Mouse (Mus musculus) CH12.LX (cell line): ENCODE data around the gene Ikzf4. TPM values are rescaled to one million over a fixed set of nuclear protein-coding genes. Genes with fewer than 3 reads are reported as not detected.

Source experiments
- DNase-seq: peaks from one replicate; pipeline ENCODE4 v3.0.0-alpha.2; 2013; ENCODE audit errors: extremely low read depth
- H3K27ac ChIP-seq: 2 replicates; pipeline ENCODE4 v1.5.1; 2012; ENCODE audit warnings: low read depth, mild to moderate bottlenecking, control low read depth, moderate library complexity; ENCODE audit not compliant: insufficient read depth
- H3K27me3 ChIP-seq: replicated peaks from 2 replicates; pipeline ENCODE3; 2012; ENCODE audit warnings: inconsistent platforms
- H3K36me3 ChIP-seq, 2 experiments: replicated peaks in 1 of 2; 2 replicates each; pipeline versions ENCODE3 to v1.6.1; 2012; ENCODE audit warnings: inconsistent platforms in 1 of 2, low read length in 1 of 2, mild to moderate bottlenecking in 1 of 2, mixed read lengths in 1 of 2, moderate library complexity in 1 of 2; ENCODE audit not compliant: control insufficient read depth in 1 of 2, insufficient read depth in 1 of 2
- H3K4me1 ChIP-seq, 2 experiments: 2 replicates each; pipeline ENCODE4 v1.6.1; 2012; ENCODE audit warnings: inconsistent platforms in 1 of 2, moderate library complexity in 1 of 2; ENCODE audit not compliant: insufficient read depth in 2 of 2, control insufficient read depth in 1 of 2
- H3K4me2 ChIP-seq: 2 replicates; pipeline ENCODE4 v1.6.1; 2012; ENCODE audit warnings: low read depth, mild to moderate bottlenecking, control low read depth; ENCODE audit not compliant: poor library complexity, insufficient read depth, severe bottlenecking
- H3K4me3 ChIP-seq, 3 experiments: fragments of 150-350 bp in 1 of 3; sonication (generic) in 1 of 3; replicated peaks in 1 of 3; 2 replicates each; pipeline versions ENCODE3 to v1.5.1; 2011 to 2012; ENCODE audit warnings: low read depth in 2 of 3, low read length in 2 of 3, mild to moderate bottlenecking in 2 of 3, moderate library complexity in 2 of 3, control low read depth in 1 of 3, improper control_type of control experiment in 1 of 3, inconsistent platforms in 1 of 3, mixed read lengths in 1 of 3; ENCODE audit not compliant: poor library complexity in 1 of 3
- H3K79me2 ChIP-seq: replicated peaks from 2 replicates; pipeline ENCODE4 v1.6.1; 2012; ENCODE audit warnings: mild to moderate bottlenecking, moderate library complexity; ENCODE audit not compliant: control insufficient read depth, poor library complexity, insufficient read depth, severe bottlenecking; ENCODE audit errors: extremely low read depth
- H3K9ac ChIP-seq: 2 replicates; pipeline ENCODE4 v1.6.1; 2012; ENCODE audit warnings: low read depth, mild to moderate bottlenecking, control low read depth, moderate library complexity; ENCODE audit not compliant: insufficient read depth
- H3K9me3 ChIP-seq: replicated peaks from 2 replicates; pipeline ENCODE3; 2012; ENCODE audit warnings: low read length, inconsistent platforms, mixed read lengths
- BHLHE40 ChIP-seq: IDR thresholded peaks from 2 replicates; pipeline ENCODE4 v1.6.1; 2011; ENCODE audit warnings: mild to moderate bottlenecking, low read depth, low read length, improper control_type of control experiment
- CHD1 ChIP-seq: IDR thresholded peaks from 2 replicates; pipeline ENCODE4 v1.6.1; 2012; ENCODE audit warnings: low read depth, low read length, improper control_type of control experiment, inconsistent platforms
- CHD2 ChIP-seq: IDR thresholded peaks from 2 replicates; pipeline ENCODE4 v1.6.1; 2011; ENCODE audit warnings: low read length, improper control_type of control experiment
- E2F4 ChIP-seq: IDR thresholded peaks from 2 replicates; pipeline ENCODE4 v1.6.1; 2011; ENCODE audit warnings: low read depth, low read length, improper control_type of control experiment; ENCODE audit not compliant: insufficient replicate concordance
- ELF1 ChIP-seq: IDR thresholded peaks from 2 replicates; pipeline ENCODE4 v1.6.1; 2014; ENCODE audit warnings: low read depth, mild to moderate bottlenecking, inconsistent platforms, low read length, improper control_type of control experiment
- EP300 ChIP-seq: IDR thresholded peaks from 2 replicates; pipeline ENCODE4 v1.6.1; 2011; ENCODE audit warnings: low read length, improper control_type of control experiment
- ETS1 ChIP-seq: conservative IDR thresholded peaks from 2 replicates; pipeline ENCODE4 v1.6.1; 2012; ENCODE audit warnings: low read depth, mild to moderate bottlenecking, inconsistent platforms, low read length, improper control_type of control experiment, moderate library complexity
- GABPA ChIP-seq: IDR thresholded peaks from 2 replicates; pipeline ENCODE4 v1.6.1; 2012; ENCODE audit warnings: low read depth, low read length, improper control_type of control experiment, inconsistent platforms; ENCODE audit not compliant: insufficient replicate concordance
- HCFC1 ChIP-seq: IDR thresholded peaks from 2 replicates; pipeline ENCODE4 v1.6.1; 2012; ENCODE audit warnings: low read depth, mild to moderate bottlenecking, inconsistent platforms, low read length, improper control_type of control experiment
- IRF4 ChIP-seq: IDR thresholded peaks from 2 replicates; pipeline ENCODE4 v1.6.1; 2014; ENCODE audit warnings: low read depth, mild to moderate bottlenecking, inconsistent platforms, low read length, improper control_type of control experiment
- JUN ChIP-seq: IDR thresholded peaks from 2 replicates; pipeline ENCODE4 v1.6.1; 2011; ENCODE audit warnings: low read depth, mild to moderate bottlenecking, low read length, improper control_type of control experiment, moderate library complexity; ENCODE audit not compliant: insufficient read depth
- JUND ChIP-seq: conservative IDR thresholded peaks from 2 replicates; pipeline ENCODE4 v1.6.1; 2011; ENCODE audit warnings: low read depth, low read length, improper control_type of control experiment
- KAT2A ChIP-seq: IDR thresholded peaks from 2 replicates; pipeline ENCODE4 v1.6.1; 2012; ENCODE audit warnings: low read length, improper control_type of control experiment, inconsistent platforms; ENCODE audit not compliant: insufficient replicate concordance
- MAX ChIP-seq: IDR thresholded peaks from 2 replicates; pipeline ENCODE4 v1.6.1; 2011; ENCODE audit warnings: low read length, improper control_type of control experiment
- MAZ ChIP-seq: IDR thresholded peaks from 2 replicates; pipeline ENCODE4 v1.6.1; 2012; ENCODE audit warnings: low read depth, mild to moderate bottlenecking, inconsistent platforms, low read length, improper control_type of control experiment, moderate library complexity
- MEF2A ChIP-seq: IDR thresholded peaks from 2 replicates; pipeline ENCODE4 v1.6.1; 2014; ENCODE audit warnings: low read depth, mild to moderate bottlenecking, inconsistent platforms, low read length, improper control_type of control experiment, borderline replicate concordance
- MXI1 ChIP-seq: IDR thresholded peaks from 2 replicates; pipeline ENCODE4 v1.6.1; 2011; ENCODE audit warnings: mild to moderate bottlenecking, low read depth, low read length, improper control_type of control experiment
- MYC ChIP-seq: IDR thresholded peaks from 2 replicates; pipeline ENCODE4 v1.6.1; 2011; ENCODE audit warnings: low read depth, mild to moderate bottlenecking, improper control_type of control experiment, low read length
- POLR2A ChIP-seq: IDR thresholded peaks from 2 replicates; pipeline ENCODE4 v1.6.1; 2011; ENCODE audit warnings: low read depth, mild to moderate bottlenecking, improper control_type of control experiment, low read length
- POLR2AphosphoS2 ChIP-seq: IDR thresholded peaks from 2 replicates; pipeline ENCODE4 v1.6.1; 2011; ENCODE audit warnings: low read depth, low read length, improper control_type of control experiment
- RAD21 ChIP-seq: IDR thresholded peaks from 2 replicates; pipeline ENCODE4 v1.6.1; 2011; ENCODE audit warnings: low read depth, mild to moderate bottlenecking, low read length, improper control_type of control experiment, moderate library complexity
- RCOR1 ChIP-seq: conservative IDR thresholded peaks from 2 replicates; pipeline ENCODE4 v1.6.1; 2012; ENCODE audit warnings: low read depth, mild to moderate bottlenecking, inconsistent platforms, low read length, improper control_type of control experiment
- SIN3A ChIP-seq: IDR thresholded peaks from 2 replicates; pipeline ENCODE4 v1.6.1; 2012; ENCODE audit warnings: low read length, improper control_type of control experiment, inconsistent platforms
- SMC3 ChIP-seq: IDR thresholded peaks from 2 replicates; pipeline ENCODE4 v1.6.1; 2011; ENCODE audit warnings: low read depth, low read length, improper control_type of control experiment
- TCF12 ChIP-seq: IDR thresholded peaks from 2 replicates; pipeline ENCODE4 v1.6.1; 2014; ENCODE audit warnings: low read depth, mild to moderate bottlenecking, inconsistent platforms, low read length, improper control_type of control experiment
- UBTF ChIP-seq: IDR thresholded peaks from 2 replicates; pipeline ENCODE4 v1.6.1; 2012; ENCODE audit warnings: low read depth, mild to moderate bottlenecking, inconsistent platforms, low read length, improper control_type of control experiment, moderate library complexity
- USF1 ChIP-seq: IDR thresholded peaks from 2 replicates; pipeline ENCODE4 v1.6.1; 2014; ENCODE audit warnings: low read depth, mild to moderate bottlenecking, inconsistent platforms, low read length, improper control_type of control experiment
- USF2 ChIP-seq: conservative IDR thresholded peaks from 2 replicates; pipeline ENCODE4 v1.6.1; 2011; ENCODE audit warnings: low read depth, low read length, improper control_type of control experiment
- ZC3H11A ChIP-seq: IDR thresholded peaks from 2 replicates; pipeline ENCODE4 v1.6.1; 2012; ENCODE audit warnings: low read depth, mild to moderate bottlenecking, inconsistent platforms, low read length, improper control_type of control experiment
- ZMIZ1 ChIP-seq: IDR thresholded peaks from 2 replicates; pipeline ENCODE4 v1.6.1; 2012; ENCODE audit warnings: low read depth, mild to moderate bottlenecking, inconsistent platforms, low read length, improper control_type of control experiment
- ZNF384 ChIP-seq: IDR thresholded peaks from 2 replicates; pipeline ENCODE4 v1.6.1; 2012; ENCODE audit warnings: low read depth, low read length, improper control_type of control experiment, inconsistent platforms
- dilution Hi-C: fragments of 300-500 bp; cut with MboI; formaldehyde crosslinking; loops from 2 replicates; pipeline ENCODE4 v1.14.3; 2020; ENCODE audit warnings: low sequenced_read_pairs; ENCODE audit not compliant: extremely low pct_unique_long_range_greater_than_20kb, extremely low pct_ligation_motif_present
- in situ Hi-C: fragments of 300-500 bp; cut with MboI; formaldehyde crosslinking; loops from 3 replicates; pipeline ENCODE4 v1.14.3; 2019; ENCODE audit warnings: low sequenced_read_pairs, low pct_ligation_motif_present, low pct_unique_long_range_greater_than_20kb, mixed read lengths
- polyA plus RNA-seq: library from polyadenylated mRNA; unstranded; fragments of >175 nt; gene quantifications from 2 replicates; pipeline ENCODE4 v1.2.1, GENCODE M21; 2012; ENCODE audit warnings: low read depth; ENCODE audit not compliant: insufficient read length
- total RNA-seq, 2 experiments: library from RNA; depleted of rRNA; stranded (reverse); fragments of 300-350 nt in 1 of 2; fragments of >200 nt in 1 of 2; gene quantifications; 2 replicates each; pipeline ENCODE4 v1.2.3; 2012 to 2014

The Ikzf4 gene
- total and polyA plus RNA-seq, 3 experiments = 0.08 to 1.5 (median 0.09) TPM

DNA sequence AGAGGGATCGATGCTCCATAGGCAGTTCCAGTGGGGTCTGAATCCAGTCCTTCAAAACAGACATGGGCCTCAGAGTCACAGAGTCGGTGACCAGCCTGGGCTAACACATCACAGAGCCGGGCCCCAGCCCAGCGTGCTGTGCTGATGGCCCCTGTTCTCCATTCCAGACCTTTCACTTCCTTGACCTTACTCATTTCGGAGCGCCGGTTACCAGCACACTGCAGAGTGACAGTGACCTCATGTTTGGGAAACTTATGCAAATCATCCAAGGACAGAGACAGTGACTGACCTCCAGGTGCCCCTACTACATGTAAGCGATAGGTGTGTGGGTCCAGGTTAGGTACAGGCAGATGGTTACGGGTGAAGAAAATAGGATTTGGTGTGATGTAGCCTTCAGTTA lies 25.4 kb upstream of the Ikzf4 start:
- in situ Hi-C loops (loop anchor here (5.0 kb wide), 1 partner anchor 44 kb away; the partner anchor contains the start of gene Rps26), dilution Hi-C loops (no loop called here)
- Histone ChIP-seq H3K4me2 (0 out of 2 replicates have a peak overlapping the region, but pooled peaks have one; percentile 2), H3K9ac (no peak overlapping the region), H3K27ac (peak overlapping the region; percentile 31; the same call in 1 of the 2 replicates), H3K79me2 (no peaks in the 10 kb centered on the region), H3K4me1 (peaks cover 16 to 46% of the 10 kb centered on the region in 2 experiments), H3K36me3 (peaks cover 0 to 17% of the 10 kb centered on the region in 2 experiments), H3K27me3 (peaks cover 4% of the 10 kb centered on the region), H3K9me3 (no peaks in the 10 kb centered on the region), H3K4me3 (peak overlapping the region in 1 of 3 experiments; percentile 17)
- no peak for TF ChIP-seq RAD21
- TF ChIP-seq GABPA = no peak
- TF ChIP-seq MAX = peak; percentile 43; the same call in 1 of the 2 replicates
- 0 out of 2 replicates have a peak, but pooled peaks have one; percentile 11 for TF ChIP-seq CHD2
- peak; percentile 21; the same call in 1 of the 2 replicates for TF ChIP-seq HCFC1
- no peak for TF ChIP-seq KAT2A
- TF ChIP-seq E2F4 = no peak
- TF ChIP-seq IRF4 = peak; percentile 92
- TF ChIP-seq JUN = peak; percentile 81
- no peak for TF ChIP-seq UBTF
- TF ChIP-seq USF2 = no peak
- TF ChIP-seq JUND = peak; percentile 65; the same call in 1 of the 2 replicates
- TF ChIP-seq MYC = no peak
- TF ChIP-seq ZC3H11A = no peak
- TF ChIP-seq RCOR1 = no peak
- TF ChIP-seq MXI1 = peak; percentile 40
- peak; percentile 75 for TF ChIP-seq TCF12
- TF ChIP-seq USF1 = no peak
- TF ChIP-seq ZMIZ1 = no peak
- no peak for TF ChIP-seq SMC3
- peak; percentile 92 for TF ChIP-seq BHLHE40
- TF ChIP-seq EP300 = peak; percentile 81
- peak; percentile 77; the same call in 1 of the 2 replicates for TF ChIP-seq MEF2A
- no peak for TF ChIP-seq ZNF384
- no peak for TF ChIP-seq MAZ
- peak; percentile 79 for TF ChIP-seq ETS1
- no peak for TF ChIP-seq POLR2A
- no peak for TF ChIP-seq CHD1
- TF ChIP-seq ELF1 = 0 out of 2 replicates have a peak, but pooled peaks have one; percentile 14
- TF ChIP-seq SIN3A = 0 out of 2 replicates have a peak, but pooled peaks have one; percentile 44
- no peak for TF ChIP-seq POLR2AphosphoS2
- DNase-seq = no peak
